Comparison of ENCODE assay signal across 20 mouse cellular contexts in the genomic region with DNA sequence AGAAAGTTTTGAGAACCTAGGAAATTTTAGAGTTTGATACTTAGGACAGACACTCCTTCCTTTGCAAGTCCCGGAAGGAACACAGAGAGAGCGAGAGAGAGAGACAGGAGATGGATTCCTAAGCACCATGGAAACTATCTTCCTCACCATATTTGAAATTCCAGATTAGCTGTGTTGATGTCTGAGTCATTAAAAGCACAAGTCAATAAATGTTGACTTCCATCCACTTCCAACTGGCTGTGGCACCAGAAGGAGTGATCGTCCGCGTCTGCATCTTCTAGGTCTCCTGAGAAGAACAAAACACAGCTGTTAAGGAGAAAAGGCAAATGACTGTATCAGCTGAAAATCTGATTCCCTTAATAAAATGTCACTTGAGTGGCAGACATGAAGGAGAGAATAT. TPM values are rescaled to one million over a fixed set of nuclear protein-coding genes. Genes with fewer than 3 reads are reported as not detected.
"Had no signal": no experiment of that assay in that cellular context is flagged by ENCODE, and none has a peak within 500 bp of the region (broad histone marks: within the 10 kb centered on the region; RNA-seq: fewer than 3 reads in every experiment).

No protein-coding gene starts in this region.

- H3K4me3 ChIP-seq: limb, embryonic 12.5 days; limb, embryonic 15.5 days; liver, embryonic 12.5 days; liver, embryonic 15.5 days; lung, embryonic 15.5 days; neural tube, embryonic 13.5 days; stomach, embryonic 15.5 days had no signal

- H3K9ac ChIP-seq: limb, embryonic 12.5 days; limb, embryonic 15.5 days; liver, embryonic 12.5 days; liver, embryonic 15.5 days; lung, embryonic 15.5 days; neural tube, embryonic 13.5 days; stomach, embryonic 15.5 days had no signal

- ATAC-seq: inflammation-experienced regulatory T-cells, adult 6 months; intestine, embryonic 16.5 days; liver, embryonic 12.5 days had no signal

- H3K27ac ChIP-seq: limb, embryonic 12.5 days; limb, embryonic 15.5 days; liver, embryonic 12.5 days; liver, embryonic 15.5 days; lung, embryonic 15.5 days; neural tube, embryonic 13.5 days; stomach, embryonic 15.5 days had no signal

- H3K36me3 ChIP-seq: limb, embryonic 12.5 days; limb, embryonic 15.5 days; liver, embryonic 12.5 days; liver, embryonic 15.5 days; lung, embryonic 15.5 days; neural tube, embryonic 13.5 days; stomach, embryonic 15.5 days had no signal

- H3K9me3 ChIP-seq: limb, embryonic 12.5 days; limb, embryonic 15.5 days; liver, embryonic 12.5 days; liver, embryonic 15.5 days; lung, embryonic 15.5 days; neural tube, embryonic 13.5 days; stomach, embryonic 15.5 days had no signal

- H3K27me3 ChIP-seq: limb, embryonic 12.5 days; limb, embryonic 15.5 days; liver, embryonic 12.5 days; liver, embryonic 15.5 days; lung, embryonic 15.5 days; neural tube, embryonic 13.5 days; stomach, embryonic 15.5 days had no signal

- DNase-seq: kidney, adult 18-20 months; kidney, adult 9 months; kidney, postnatal 14 days; kidney, postnatal 4 days; left cerebral cortex, postnatal 4 days; midbrain, embryonic 14.5 days; retina, postnatal 1 day; right cerebral cortex, postnatal 25 days; spleen, adult 18-20 months; thymus, postnatal 25 days had no signal

- H3K4me1 ChIP-seq: limb, embryonic 12.5 days; limb, embryonic 15.5 days; liver, embryonic 12.5 days; liver, embryonic 15.5 days; lung, embryonic 15.5 days; neural tube, embryonic 13.5 days; stomach, embryonic 15.5 days had no signal

- H3K4me2 ChIP-seq: limb, embryonic 12.5 days; limb, embryonic 15.5 days; liver, embryonic 12.5 days; liver, embryonic 15.5 days; lung, embryonic 15.5 days; midbrain, embryonic 11.5 days; neural tube, embryonic 13.5 days; stomach, embryonic 15.5 days had no signal

RNA-seq across cellular contexts. Expression of gene Il7r, which starts 5.1 kb away (rescaled TPM):
- polyA plus RNA-seq: midbrain, embryonic 14.5 days had no signal
